Mouse (Mus musculus) ES-E14 (cell line): ENCODE measurements around the gene Elavl1. TPM values are rescaled to one million over a fixed set of nuclear protein-coding genes. Genes with fewer than 3 reads are reported as not detected.

Experiments used
- DNase-seq: peaks from one replicate; pipeline ENCODE4 v3.0.0-alpha.2; 2013; ENCODE audit warnings: low read depth, low spot score
- H3K27ac ChIP-seq: 2 replicates; pipeline ENCODE4 v1.5.1; 2012; ENCODE audit warnings: low read depth, mild to moderate bottlenecking, low read length, moderate library complexity, mixed read lengths; ENCODE audit not compliant: poor library complexity, insufficient read depth, severe bottlenecking
- H3K36me3 ChIP-seq: 2 replicates; pipeline ENCODE4 v1.6.1; 2012; ENCODE audit warnings: mild to moderate bottlenecking, low read length, moderate library complexity, mixed read lengths; ENCODE audit not compliant: control insufficient read depth, poor library complexity, insufficient read depth, severe bottlenecking
- H3K4me1 ChIP-seq, 2 experiments: fragments of 150-350 bp in 1 of 2; sonication (generic) in 1 of 2; 2 replicates each; pipeline ENCODE4 v1.6.1; 2012; ENCODE audit warnings: low read length in 2 of 2, mild to moderate bottlenecking in 1 of 2, mixed read lengths in 1 of 2; ENCODE audit not compliant: control insufficient read depth in 2 of 2, insufficient read depth in 2 of 2, poor library complexity in 1 of 2
- H3K4me3 ChIP-seq, 2 experiments: fragments of 150-350 bp in 1 of 2; sonication (generic) in 1 of 2; 2 replicates each; pipeline ENCODE4 v1.5.1; 2012; ENCODE audit warnings: low read length in 2 of 2, low read depth in 1 of 2, mild to moderate bottlenecking in 1 of 2, mixed read lengths in 1 of 2; ENCODE audit not compliant: insufficient read depth in 1 of 2, poor library complexity in 1 of 2, severe bottlenecking in 1 of 2
- H3K9ac ChIP-seq: 2 replicates; pipeline ENCODE4 v1.6.1; 2012; ENCODE audit warnings: low read depth, mild to moderate bottlenecking, low read length, mixed read lengths; ENCODE audit not compliant: poor library complexity, insufficient read depth, severe bottlenecking
- H3K9me3 ChIP-seq: fragments of 150-350 bp; sonication (generic); 2 replicates; pipeline ENCODE4 v1.6.1; 2012; ENCODE audit warnings: low read depth, mild to moderate bottlenecking, low read length; ENCODE audit not compliant: control insufficient read depth, insufficient read depth
- CHD2 ChIP-seq: IDR thresholded peaks from 2 replicates; pipeline ENCODE4 v1.6.1; 2014; ENCODE audit warnings: mild to moderate bottlenecking, low read depth, low read length, inconsistent platforms
- HCFC1 ChIP-seq: IDR thresholded peaks from 2 replicates; pipeline ENCODE4 v1.6.1; 2012; ENCODE audit warnings: low read length, inconsistent platforms, borderline replicate concordance; ENCODE audit not compliant: insufficient read depth
- MAFK ChIP-seq: IDR thresholded peaks from 2 replicates; pipeline ENCODE4 v1.6.1; 2014; ENCODE audit warnings: mild to moderate bottlenecking, low read depth, low read length, inconsistent platforms; ENCODE audit not compliant: insufficient read depth
- ZC3H11A ChIP-seq: IDR thresholded peaks from 2 replicates; pipeline ENCODE4 v1.6.1; 2012; ENCODE audit warnings: low read depth, mild to moderate bottlenecking, inconsistent platforms, low read length, borderline replicate concordance
- ZNF384 ChIP-seq: IDR thresholded peaks from 2 replicates; pipeline ENCODE4 v1.6.1; 2012; ENCODE audit warnings: low read depth, low read length, inconsistent platforms
- in situ Hi-C, 2 experiments: fragments of 600-800 bp; cut with MboI; formaldehyde crosslinking; loops; one replicate each; pipeline ENCODE4 v1.15.1; 2025; ENCODE audit warnings: low sequenced_read_pairs in 2 of 2, inconsistent platforms in 1 of 2; ENCODE audit not compliant: unreplicated experiment in 2 of 2
- total RNA-seq: library from RNA; depleted of rRNA; stranded (reverse); fragments of 300-350 nt; gene quantifications from 2 replicates; pipeline ENCODE4 v1.2.3, GENCODE M21; 2012

The Elavl1 gene
- total RNA-seq, 1 experiment = 73.6 TPM

DNA sequence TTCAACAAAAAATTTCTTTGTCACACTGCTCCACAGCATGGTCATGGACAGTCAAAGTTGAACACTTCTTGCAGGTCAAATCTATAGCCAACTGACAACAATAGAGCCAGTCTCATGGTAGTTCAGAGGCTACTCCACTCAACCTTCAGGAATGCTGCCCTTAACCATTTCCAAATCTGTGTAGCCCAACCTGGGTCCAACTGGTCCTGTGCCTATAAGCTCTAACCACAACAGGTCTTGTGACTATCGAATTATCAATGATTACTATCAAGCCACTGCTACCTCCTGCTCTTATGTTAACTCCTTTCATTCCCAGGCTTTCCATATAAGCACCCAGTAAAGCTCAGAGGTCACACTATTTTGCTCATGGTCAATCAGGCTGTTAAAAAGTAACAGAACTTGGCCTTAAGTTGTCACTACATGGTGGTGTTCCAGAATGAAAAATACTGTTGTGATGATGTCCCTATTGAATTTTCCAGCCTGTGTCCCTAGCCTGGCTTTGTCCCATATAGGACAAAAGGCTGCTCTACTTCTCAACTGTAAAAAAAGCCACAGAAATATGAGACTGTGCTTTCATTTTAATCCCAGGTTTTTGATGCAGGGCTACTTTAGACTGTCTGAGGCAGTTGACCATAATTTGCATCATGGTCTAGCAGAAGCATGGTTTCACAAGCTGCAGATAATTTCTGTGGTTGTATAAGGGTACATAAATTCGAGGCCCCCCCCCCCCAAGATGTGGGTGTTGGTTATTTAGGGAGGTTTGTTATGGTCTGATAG, 6.2 kb downstream of the Elavl1 start:
- Histone ChIP-seq H3K4me1 (0 out of 4 replicates have a peak, but pooled peaks cover 0 to 2% of the 10 kb centered on the region in 2 experiments), H3K9ac (no peak overlapping the region), H3K27ac (no peak overlapping the region), H3K4me3 (no peak overlapping the region), H3K36me3 (peaks cover 11% of the 10 kb centered on the region), H3K9me3 (no peaks in the 10 kb centered on the region)
- no peak for DNase-seq
- TF ChIP-seq CHD2 (no peak), ZC3H11A (no peak), ZNF384 (no peak), HCFC1 (no peak), MAFK (no peak)
- in situ Hi-C loops = no loop called here

DNA sequence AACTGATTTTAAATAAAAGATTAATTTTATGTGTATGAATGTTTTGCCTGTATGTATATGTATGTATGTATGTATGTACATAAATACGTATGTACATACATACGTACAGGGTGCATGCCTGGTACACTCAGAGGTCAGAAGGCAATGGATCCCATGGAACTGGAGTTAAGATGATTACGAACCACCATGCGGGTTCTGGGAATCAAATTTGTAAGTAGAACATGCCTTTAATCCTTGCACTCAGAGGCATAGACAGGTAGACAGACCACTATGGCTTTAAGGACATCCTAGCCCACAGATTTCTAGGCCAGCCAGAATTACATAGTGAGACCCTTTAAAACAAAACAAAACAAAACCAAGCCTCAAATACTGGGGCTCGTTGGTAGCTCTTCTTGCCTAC, 7.1 kb downstream of the Elavl1 start:
- TF ChIP-seq ZNF384 (no peak), HCFC1 (no peak), CHD2 (no peak), MAFK (no peak), ZC3H11A (no peak)
- Histone ChIP-seq H3K4me1 (0 out of 4 replicates have a peak, but pooled peaks cover 0 to 2% of the 10 kb centered on the region in 2 experiments), H3K4me3 (no peak overlapping the region), H3K36me3 (peaks cover 11% of the 10 kb centered on the region), H3K9ac (no peak overlapping the region), H3K27ac (no peak overlapping the region), H3K9me3 (no peaks in the 10 kb centered on the region)
- in situ Hi-C loops = no loop called here
- DNase-seq = no peak

DNA sequence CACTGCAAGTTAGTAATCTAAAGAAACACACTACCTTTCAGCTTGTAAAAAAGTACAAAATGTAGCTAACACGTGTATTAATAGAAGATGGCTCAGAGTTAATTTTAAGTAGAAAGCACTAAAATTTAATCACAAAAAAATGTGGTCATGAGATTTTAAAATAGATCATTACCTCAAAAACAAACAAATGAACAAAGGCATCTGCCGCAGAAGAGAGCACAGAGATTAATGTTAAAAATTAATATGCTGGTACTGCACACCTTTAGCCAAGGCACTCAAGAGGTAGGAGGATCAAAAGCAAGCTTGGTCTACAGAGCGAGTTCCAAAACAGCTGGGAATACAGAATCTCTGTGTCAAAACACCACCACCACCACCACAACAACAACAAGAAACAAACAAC, 10.4 kb downstream of the Elavl1 start:
- TF ChIP-seq ZC3H11A (no peak), HCFC1 (no peak), CHD2 (no peak)
- H3K36me3 ChIP-seq = peaks cover 12% of the 10 kb centered on the region

DNA sequence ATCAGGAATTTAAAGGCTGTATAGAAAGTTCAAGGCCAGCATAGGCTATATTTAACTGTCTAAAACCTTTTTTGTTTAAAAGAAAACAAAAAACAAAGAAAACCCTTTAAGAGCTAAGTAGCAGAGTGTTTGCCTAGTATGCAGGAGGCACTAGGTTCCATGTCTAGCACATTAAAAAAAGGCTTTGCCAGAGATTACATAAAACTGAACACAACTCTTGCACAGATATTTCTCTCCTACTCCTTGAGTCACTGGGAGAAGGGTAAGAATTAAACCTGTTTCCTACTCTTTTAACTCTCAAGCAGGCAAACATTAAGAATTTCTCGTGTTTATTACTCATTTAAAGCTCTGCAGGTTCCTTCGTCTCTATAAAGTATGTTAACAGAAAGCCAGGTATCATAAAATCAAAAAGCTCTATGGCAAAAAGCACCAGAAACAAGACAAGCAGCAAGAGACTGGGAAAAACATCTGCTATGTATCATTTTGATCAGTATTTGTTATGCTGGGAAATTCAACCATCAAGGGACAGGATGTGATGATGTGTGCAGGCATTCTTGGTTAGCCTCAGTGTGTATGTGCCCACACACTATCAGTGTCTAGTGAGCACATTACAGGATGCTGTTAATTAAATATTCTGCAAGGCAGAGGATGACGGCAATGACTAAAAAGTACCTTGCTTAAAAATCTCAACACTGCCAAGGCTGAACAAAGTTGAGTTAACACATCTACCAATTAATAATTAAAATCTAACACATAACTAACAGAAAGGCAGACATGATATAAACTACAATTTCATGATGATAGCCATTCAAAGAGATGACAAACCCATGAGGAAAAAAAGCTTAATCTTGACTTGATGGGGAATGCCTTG, 11.7 kb downstream of the Elavl1 start:
- no peaks in the 10 kb centered on the region for H3K4me1 ChIP-seq
- no peaks in the 10 kb centered on the region for H3K9me3 ChIP-seq
- H3K4me3 ChIP-seq = no peak overlapping the region
- H3K9ac ChIP-seq = no peak overlapping the region
- DNase-seq = no peak
- in situ Hi-C loops = no loop called here
- H3K27ac ChIP-seq = no peak overlapping the region
- peaks cover 14% of the 10 kb centered on the region for H3K36me3 ChIP-seq
- TF ChIP-seq ZC3H11A = no peak
- TF ChIP-seq MAFK = no peak
- no peak for TF ChIP-seq CHD2
- no peak for TF ChIP-seq ZNF384
- TF ChIP-seq HCFC1 = no peak

More for the DNA sequence above, 10.4 kb downstream of the Elavl1 start:
- Histone ChIP-seq H3K4me3 (no peak overlapping the region), H3K4me1 (no peaks in the 10 kb centered on the region), H3K9ac (no peak overlapping the region), H3K9me3 (no peaks in the 10 kb centered on the region), H3K27ac (no peak overlapping the region)
- no peak for DNase-seq
- in situ Hi-C loops = no loop called here
